Mouse (Mus musculus) thymus, adult 2 months (tissue): Measurements from ENCODE around the gene Irak2. TPM values are rescaled to one million over a fixed set of nuclear protein-coding genes. Genes with fewer than 3 reads are reported as not detected.

Source experiments
- DNase-seq: peaks from one replicate; pipeline ENCODE4 v3.0.0; 2021
- H3K27ac ChIP-seq: fragments of 200-500 bp; 2 replicates; pipeline ENCODE4 v1.5.1; 2012; ENCODE audit warnings: low read length, control low read depth; ENCODE audit not compliant: control insufficient read depth, insufficient read depth
- H3K27me3 ChIP-seq: fragments of 200-500 bp; 2 replicates; pipeline ENCODE4 v1.6.1; 2012; ENCODE audit warnings: mild to moderate bottlenecking, low read length, moderate library complexity, mixed read lengths; ENCODE audit not compliant: control insufficient read depth, insufficient read depth
- H3K36me3 ChIP-seq: fragments of 200-500 bp; 2 replicates; pipeline ENCODE4 v1.6.1; 2012; ENCODE audit warnings: mild to moderate bottlenecking, low read length, moderate library complexity; ENCODE audit not compliant: control insufficient read depth, insufficient read depth
- H3K4me1 ChIP-seq: fragments of 200-500 bp; replicated peaks from 2 replicates; pipeline ENCODE4 v1.6.1; 2012; ENCODE audit warnings: low read length; ENCODE audit not compliant: control insufficient read depth, insufficient read depth
- H3K4me3 ChIP-seq: fragments of 200-500 bp; 2 replicates; pipeline ENCODE4 v1.5.1; 2012; ENCODE audit warnings: mild to moderate bottlenecking, low read length, control low read depth, moderate library complexity; ENCODE audit not compliant: control insufficient read depth, insufficient read depth
- CTCF ChIP-seq: fragments of 200-500 bp; IDR thresholded peaks from 2 replicates; pipeline ENCODE4 v1.5.1; 2012; ENCODE audit warnings: mild to moderate bottlenecking, control low read depth, low read length, moderate library complexity, borderline replicate concordance; ENCODE audit not compliant: control insufficient read depth, poor library complexity, insufficient read depth; ENCODE audit errors: extremely low read depth
- POLR2A ChIP-seq: fragments of 200-500 bp; IDR thresholded peaks from 2 replicates; pipeline ENCODE4 v1.6.1; 2012; ENCODE audit warnings: mild to moderate bottlenecking, low read length, control low read depth, moderate library complexity; ENCODE audit not compliant: control insufficient read depth, poor library complexity, insufficient read depth; ENCODE audit errors: extremely low read depth
- WGBS: fragments of 180-500 bp; shearing (Covaris S2); methylation state at CpG from one replicate; pipeline ENCODE4 v1.1.7; 2018; 5-methylcytosine and 5-hydroxymethylcytosine counted together
- polyA plus RNA-seq: library from polyadenylated mRNA; depleted of rRNA; stranded (reverse); fragments of >200 nt; gene quantifications from 2 replicates; pipeline ENCODE4 v1.2.3, GENCODE M21; 2012

Irak2 gene
- polyA plus RNA-seq, 1 experiment = 17.8 TPM

DNA sequence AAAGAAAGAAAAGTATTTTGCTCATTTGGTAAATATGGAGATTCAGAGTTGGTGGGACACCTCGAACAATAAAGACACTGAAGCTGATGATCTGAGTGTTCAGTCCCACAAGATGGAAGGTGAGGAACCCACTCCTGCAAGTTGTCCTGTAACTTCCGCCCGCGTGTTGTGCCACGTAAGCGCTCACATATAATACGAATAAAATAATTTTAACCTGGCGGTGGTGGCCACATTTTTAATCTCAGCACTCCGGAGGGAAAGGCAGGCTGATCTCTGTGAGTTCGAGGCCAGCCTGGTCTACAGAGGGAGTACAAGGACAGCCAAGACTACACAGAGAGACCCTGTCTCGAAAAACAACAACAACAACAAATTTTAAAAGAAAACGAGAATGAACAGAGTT, 34.3 kb upstream of the Irak2 start:
- peaks cover 7% of the 10 kb centered on the region for H3K4me1 ChIP-seq
- no peaks in the 10 kb centered on the region for H3K27me3 ChIP-seq
- no peaks in the 10 kb centered on the region for H3K36me3 ChIP-seq
- no peak overlapping the region for H3K27ac ChIP-seq
- TF ChIP-seq POLR2A (no peak), CTCF (no peak)
- WGBS = 76% methylated on average over 12 of the region's 12 CpGs
- DNase-seq = no peak
- H3K4me3 ChIP-seq = peak overlapping the region; percentile 85

DNA sequence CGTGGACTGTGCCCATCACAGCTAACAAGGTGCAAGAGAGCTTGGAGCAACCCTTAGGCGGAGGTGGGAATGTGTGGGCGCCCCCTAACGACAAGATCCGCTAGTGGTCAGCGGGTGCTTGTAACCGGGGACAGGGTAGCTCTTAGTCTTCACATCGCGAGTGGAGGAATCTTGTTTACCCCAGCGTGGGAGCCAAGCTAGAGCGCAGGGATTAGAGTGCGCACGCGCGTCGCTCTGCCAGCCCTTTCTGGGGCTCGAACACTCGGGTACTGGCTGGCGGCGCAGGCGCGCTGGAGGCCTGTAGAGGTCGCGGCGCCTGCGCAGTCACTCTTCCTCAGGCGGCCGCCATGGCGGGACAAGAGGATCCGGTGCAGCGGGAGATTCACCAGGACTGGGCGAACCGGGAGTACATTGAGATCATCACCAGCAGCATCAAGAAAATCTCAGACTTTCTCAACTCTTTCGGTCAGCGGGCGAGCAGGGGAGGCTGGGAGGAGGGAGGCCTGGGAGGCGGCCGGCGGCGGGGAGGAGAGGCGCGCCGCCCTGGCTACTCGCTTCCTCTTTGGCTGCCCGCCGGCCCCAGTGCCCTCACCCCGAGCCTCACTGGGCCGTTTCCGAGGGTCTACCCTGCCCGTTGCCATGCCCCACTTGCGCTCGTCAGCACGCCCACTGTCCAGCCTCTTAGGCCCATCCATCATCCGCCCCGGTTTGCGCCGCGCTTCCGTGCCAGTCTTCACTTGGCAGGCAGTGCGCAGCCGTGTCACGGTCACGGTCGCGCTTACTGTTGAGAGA, 33.6 kb upstream of the Irak2 start, which contains the start of gene Brk1:
Brk1 (plus strand) TSS at position 341 of the 792 bp plus-strand sequence.
- H3K36me3 ChIP-seq = no peaks in the 10 kb centered on the region
- TF ChIP-seq CTCF (peak; percentile 89), POLR2A (peak; percentile 35; the same call in 1 of the 2 replicates)
- no peaks in the 10 kb centered on the region for H3K27me3 ChIP-seq
- under 1% methylated on average over 64 of the region's 65 CpGs for WGBS
- DNase-seq = peak; percentile 84
- peaks cover 7% of the 10 kb centered on the region for H3K4me1 ChIP-seq
- peak within 1 kb of the TSS; percentile 85 for H3K4me3 ChIP-seq
- no peak within 1 kb of the TSS for H3K27ac ChIP-seq

DNA sequence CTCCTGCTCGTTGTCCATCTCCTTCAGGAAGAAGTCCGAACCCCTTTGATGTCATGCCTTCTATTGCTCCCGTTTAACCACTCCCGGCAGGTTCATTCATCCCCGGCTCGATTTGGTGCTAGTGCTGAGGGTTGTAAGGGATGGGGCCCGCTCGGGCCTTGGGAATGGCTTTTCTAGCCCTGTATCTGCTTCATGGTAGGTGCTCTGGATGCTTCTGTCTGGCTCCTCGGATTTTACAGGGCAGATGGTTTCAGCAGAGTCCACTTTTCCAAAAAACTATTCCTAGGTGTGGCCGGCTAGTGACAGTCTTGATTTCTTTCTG, 33.1 kb upstream of the Irak2 start:
- no peak for TF ChIP-seq CTCF
- TF ChIP-seq POLR2A = no peak
- WGBS = 5% methylated on average over 10 of the region's 10 CpGs
- H3K27ac ChIP-seq = no peak overlapping the region
- no peaks in the 10 kb centered on the region for H3K27me3 ChIP-seq
- peak overlapping the region; percentile 85 for H3K4me3 ChIP-seq
- H3K4me1 ChIP-seq = peaks cover 7% of the 10 kb centered on the region
- DNase-seq = no peak
- H3K36me3 ChIP-seq = 0 out of 2 replicates have a peak, but pooled peaks cover 2% of the 10 kb centered on the region

DNA sequence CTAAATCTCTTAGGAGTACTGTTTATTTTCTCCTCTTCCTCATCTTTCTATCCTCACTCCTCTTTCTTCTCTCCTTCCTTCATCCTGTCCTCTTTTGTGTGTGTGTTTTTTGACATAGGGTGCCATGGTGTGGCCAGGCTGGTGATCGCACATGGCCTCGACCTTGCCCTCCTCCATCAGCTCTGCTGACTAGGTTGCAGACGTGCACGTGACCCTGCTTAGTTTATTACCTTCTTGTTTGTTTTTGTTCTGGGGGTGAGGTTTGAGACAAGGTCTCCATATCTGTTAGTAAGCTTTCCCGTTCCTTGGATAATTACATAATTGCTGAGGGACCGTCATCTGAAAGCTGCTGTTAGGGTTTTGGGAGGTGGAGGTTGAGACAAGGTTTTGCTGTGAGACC, 29.4 kb upstream of the Irak2 start:
- WGBS = 96% methylated on average over 6 of the region's 6 CpGs
- DNase-seq = no peak
- Histone ChIP-seq H3K27ac (no peak overlapping the region), H3K27me3 (no peaks in the 10 kb centered on the region), H3K4me1 (peaks cover 7% of the 10 kb centered on the region), H3K4me3 (no peak overlapping the region), H3K36me3 (peaks cover 7% of the 10 kb centered on the region; the same call in 1 of the 2 replicates)
- TF ChIP-seq POLR2A = no peak
- TF ChIP-seq CTCF = no peak

DNA sequence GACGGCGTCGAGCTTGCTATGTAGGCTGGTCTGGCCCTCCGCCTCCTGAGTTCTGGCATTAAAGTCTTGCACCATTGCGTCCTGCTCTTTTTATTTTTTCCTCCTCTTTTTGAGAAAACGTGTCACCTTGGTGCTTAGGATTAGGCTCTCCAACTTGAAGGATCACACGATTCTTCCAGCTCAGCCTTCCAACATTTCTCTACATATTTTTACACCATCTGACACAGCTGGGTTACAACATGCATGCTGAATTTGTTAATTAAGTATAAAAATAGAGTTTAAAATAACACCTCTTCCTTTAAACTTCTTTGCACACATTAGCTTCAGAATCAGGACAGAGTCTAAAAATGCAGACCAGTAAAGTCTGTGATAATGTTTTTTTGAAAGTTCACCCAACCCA, 29.0 kb upstream of the Irak2 start:
- Histone ChIP-seq H3K36me3 (peaks cover 7% of the 10 kb centered on the region; the same call in 1 of the 2 replicates), H3K27ac (no peak overlapping the region), H3K27me3 (no peaks in the 10 kb centered on the region), H3K4me3 (no peak overlapping the region), H3K4me1 (peaks cover 6% of the 10 kb centered on the region)
- no peak for DNase-seq
- 97% methylated on average over 7 of the region's 7 CpGs for WGBS
- TF ChIP-seq CTCF (no peak), POLR2A (no peak)

DNA sequence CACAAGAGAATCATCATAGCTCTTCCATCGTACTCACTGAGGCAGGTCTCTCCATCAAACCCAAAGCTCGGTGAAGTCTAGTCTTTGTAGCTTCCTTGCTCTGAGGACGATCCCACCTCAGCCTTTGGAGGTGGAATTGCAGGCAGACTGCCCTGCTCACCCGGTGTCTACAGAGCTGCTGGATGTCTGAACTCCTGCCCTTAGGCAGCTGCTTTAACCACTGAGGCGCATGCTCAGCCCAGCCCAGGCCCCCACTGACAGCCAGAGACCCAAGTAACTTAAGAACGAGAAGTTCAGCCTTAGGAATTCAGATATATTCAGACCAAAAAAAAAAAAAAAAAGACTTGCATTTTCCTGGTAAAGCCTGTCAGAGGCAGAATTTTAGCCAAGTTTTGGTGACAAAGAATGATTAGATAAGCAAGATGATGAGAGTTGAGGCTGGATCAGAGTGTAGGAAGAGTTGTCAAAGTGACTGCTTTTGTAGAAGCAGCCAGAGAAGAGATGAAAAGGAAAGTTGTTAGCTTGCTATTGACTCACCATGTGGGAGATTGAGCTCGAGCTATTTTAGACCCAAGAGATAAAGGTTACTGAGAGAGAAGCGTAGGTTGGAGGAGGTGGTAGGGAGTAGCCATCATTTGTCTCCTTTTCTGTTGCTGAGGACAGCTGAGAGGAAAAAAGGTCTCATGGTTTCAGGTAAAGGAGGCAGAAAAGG, 25.9 kb upstream of the Irak2 start:
- H3K36me3 ChIP-seq = peaks cover 28% of the 10 kb centered on the region

More for the DNA sequence above, 25.9 kb upstream of the Irak2 start:
- no peaks in the 10 kb centered on the region for H3K27me3 ChIP-seq
- DNase-seq = no peak
- WGBS = 85% methylated on average over 8 of the region's 8 CpGs
- TF ChIP-seq POLR2A (no peak), CTCF (no peak)
- H3K4me1 ChIP-seq = no peaks in the 10 kb centered on the region
- H3K27ac ChIP-seq = no peak overlapping the region
- H3K4me3 ChIP-seq = no peak overlapping the region
